Mouse (Mus musculus): ENCODE results near the gene Grik4.

The Grik4 gene

GRCm38 (mm10) chr9:42897361-42898051 lies 46.8 kb downstream of the Grik4 start:
- peak; percentile 68 for DNase-seq

GRCm38 (mm10) chr9:42896421-42897210 lies 47.7 kb downstream of the Grik4 start:
- no peak for DNase-seq

- DNase-seq: no peak
Observed at GRCm38 (mm10) chr9:42892765-42893164, 51.5 kb downstream of the Grik4 start.

GRCm38 (mm10) chr9:42887930-42888329 lies 56.4 kb downstream of the Grik4 start:
- no peak for DNase-seq

GRCm38 (mm10) chr9:42886112-42886766 lies 58.1 kb downstream of the Grik4 start:
- DNase-seq: no peak

- DNase-seq: no peak
Observed at GRCm38 (mm10) chr9:42885566-42885965, 58.7 kb downstream of the Grik4 start.

- DNase-seq: no peak
Observed at GRCm38 (mm10) chr9:42885123-42885522, 59.2 kb downstream of the Grik4 start.

GRCm38 (mm10) chr9:42883006-42883759 lies 61.1 kb downstream of the Grik4 start:
- DNase-seq: no peak

GRCm38 (mm10) chr9:42882313-42882712 lies 62.0 kb downstream of the Grik4 start:
- DNase-seq: peak; percentile 39

- no peak for DNase-seq
Observed at GRCm38 (mm10) chr9:42881040-42881439, 63.3 kb downstream of the Grik4 start.

GRCm38 (mm10) chr9:42878401-42878800 lies 65.9 kb downstream of the Grik4 start:
- no peak for DNase-seq

GRCm38 (mm10) chr9:42872885-42873284 lies 71.4 kb downstream of the Grik4 start:
- DNase-seq: no peak

- no peak for DNase-seq
Observed at GRCm38 (mm10) chr9:42871681-42872080, 72.6 kb downstream of the Grik4 start.

- no peak for DNase-seq
Observed at GRCm38 (mm10) chr9:42870257-42870656, 74.0 kb downstream of the Grik4 start.

GRCm38 (mm10) chr9:42868508-42868907 lies 75.8 kb downstream of the Grik4 start:
- no peak for DNase-seq

- no peak for DNase-seq
Observed at GRCm38 (mm10) chr9:42866650-42867049, 77.6 kb downstream of the Grik4 start.

- DNase-seq: no peak
Observed at GRCm38 (mm10) chr9:42865036-42865829, 79.1 kb downstream of the Grik4 start.

GRCm38 (mm10) chr9:42863360-42863759 lies 80.9 kb downstream of the Grik4 start:
- DNase-seq: no peak

- no peak for DNase-seq
Observed at GRCm38 (mm10) chr9:42861711-42862110, 82.6 kb downstream of the Grik4 start.

- DNase-seq: no peak
Observed at GRCm38 (mm10) chr9:42861238-42861637, 83.1 kb downstream of the Grik4 start.

GRCm38 (mm10) chr9:42859959-42860794 lies 84.1 kb downstream of the Grik4 start:
- DNase-seq: no peak

Measured in right cerebral cortex, postnatal 25 days (tissue).